Mouse (Mus musculus) CD4-positive naive resting alpha-beta T cell, adult 57 days (primary cell): ENCODE results near the gene Tet2. TPM values are rescaled to one million over a fixed set of nuclear protein-coding genes. Genes with fewer than 3 reads are reported as not detected.

Source experiments
- total RNA-seq: library from RNA; stranded (reverse); gene quantifications from one replicate; pipeline ENCODE4 v1.2.4, GENCODE M21; 2023

Tet2 gene
- 84.1 TPM for total RNA-seq

GRCm38 (mm10) chr3:133544551-133545303 is at the start of gene Tet2:
TSS of gene Tet2 (minus strand) at chr3:133545139.

Other genes starting within 250 kb of the Tet2 start
- gene Ppa2, start 235.0 kb downstream of the Tet2 start, total RNA-seq: 32.8 TPM